Mouse (Mus musculus) midbrain, embryonic 14.5 days (tissue): ENCODE results near the gene Gm4869. TPM values are rescaled to one million over a fixed set of nuclear protein-coding genes. Genes with fewer than 3 reads are reported as not detected.

Source experiments
- ATAC-seq: fragments of 200-750 bp; cut with Nextera tagmentation; 2 replicates; pipeline ENCODE4 v1.8.0; 2017; ENCODE audit warnings: moderate number of reproducible peaks, moderate library complexity; ENCODE audit not compliant: low FRiP score, low TSS enrichment
- DNase-seq: peaks from one replicate; pipeline ENCODE4 v3.0.0-alpha.2; 2015
- H3K27ac ChIP-seq: fragments of 300-500 bp; sonication (generic); replicated peaks from 2 replicates; pipeline ENCODE4 v1.5.1; 2014; ENCODE audit warnings: mild to moderate bottlenecking, low read depth, low read length, moderate library complexity
- H3K27me3 ChIP-seq: fragments of 300-500 bp; sonication (generic); 2 replicates; pipeline ENCODE4 v1.6.1; 2014; ENCODE audit warnings: low read length, control low read depth, mixed read lengths; ENCODE audit not compliant: control insufficient read depth, insufficient read depth
- H3K36me3 ChIP-seq: fragments of 300-500 bp; sonication (generic); 2 replicates; pipeline ENCODE4 v1.6.1; 2014; ENCODE audit warnings: low read length, control low read depth; ENCODE audit not compliant: control insufficient read depth, insufficient read depth
- H3K4me1 ChIP-seq: fragments of 300-500 bp; sonication (generic); 2 replicates; pipeline ENCODE4 v1.6.1; 2014; ENCODE audit warnings: mild to moderate bottlenecking, antibody characterized with exemption, low read length, control low read depth; ENCODE audit not compliant: control insufficient read depth, insufficient read depth
- H3K4me2 ChIP-seq: fragments of 300-500 bp; sonication (generic); 2 replicates; pipeline ENCODE4 v1.6.1; 2014; ENCODE audit warnings: mild to moderate bottlenecking, low read length, moderate library complexity
- H3K4me3 ChIP-seq: fragments of 300-500 bp; sonication (generic); replicated peaks from 2 replicates; pipeline ENCODE4 v1.5.1; 2014; ENCODE audit warnings: low read depth, low read length
- H3K9ac ChIP-seq: fragments of 300-500 bp; sonication (generic); replicated peaks from 2 replicates; pipeline ENCODE4 v1.6.1; 2014; ENCODE audit warnings: mild to moderate bottlenecking, low read length, moderate library complexity
- H3K9me3 ChIP-seq: fragments of 300-500 bp; sonication (generic); 2 replicates; pipeline ENCODE4 v1.6.1; 2016; ENCODE audit warnings: low read length, control low read depth, mixed read lengths; ENCODE audit not compliant: control insufficient read depth
- WGBS: fragments of 180-500 bp; shearing (Covaris S2); extraction: QIAGEN DNeasy Blood & Tissue Kit; methylation state at CpG from one replicate; pipeline ENCODE4 v1.1.7; 2014; 5-methylcytosine and 5-hydroxymethylcytosine counted together
- polyA plus RNA-seq: library from polyadenylated mRNA; unstranded; fragments of >200 nt; fragmentation: Nextera tagmentation; extraction: Ambion mirVana; gene quantifications from 2 replicates; pipeline ENCODE4 v1.2.1, GENCODE M21; 2014

Gm4869 gene
- polyA plus RNA-seq = not detected in 2 replicates

GRCm38 (mm10) chr5:140445345-140445744 is at the start of gene Gm4869:
TSS of gene Gm4869 (plus strand) at chr5:140445645.
- no peak within 1 kb of the TSS for H3K4me3 ChIP-seq
- no peak within 1 kb of the TSS for H3K9ac ChIP-seq
- WGBS = 90% methylated on average over 5 of the region's 5 CpGs
- no peak for ATAC-seq
- no peak within 1 kb of the TSS for H3K27ac ChIP-seq
- DNase-seq = no peak
- peaks cover 51% of the 10 kb centered on the region for H3K36me3 ChIP-seq
- H3K4me2 ChIP-seq = no peak within 1 kb of the TSS
- no peaks in the 10 kb centered on the region for H3K4me1 ChIP-seq
- no peaks in the 10 kb centered on the region for H3K9me3 ChIP-seq
- H3K27me3 ChIP-seq = no peaks in the 10 kb centered on the region

GRCm38 (mm10) chr5:140396166-140396940 is 49.1 kb upstream of the Gm4869 start:
- Histone ChIP-seq H3K36me3 (no peaks in the 10 kb centered on the region), H3K4me1 (no peaks in the 10 kb centered on the region), H3K9me3 (no peaks in the 10 kb centered on the region), H3K27me3 (no peaks in the 10 kb centered on the region), H3K27ac (no peak overlapping the region), H3K4me3 (no peak overlapping the region), H3K9ac (no peak overlapping the region), H3K4me2 (no peak overlapping the region)
- peak; percentile 17 for DNase-seq
- no peak for ATAC-seq
- WGBS = 71% methylated on average over 8 of the region's 8 CpGs

- H3K27me3 ChIP-seq = no peaks in the 10 kb centered on the region
- DNase-seq = no peak
- no peaks in the 10 kb centered on the region for H3K36me3 ChIP-seq
- no peak for ATAC-seq
- 87% methylated on average over 4 of the region's 4 CpGs for WGBS
- H3K4me1 ChIP-seq = no peaks in the 10 kb centered on the region
- H3K27ac ChIP-seq = no peak overlapping the region
- no peaks in the 10 kb centered on the region for H3K9me3 ChIP-seq
- H3K4me3 ChIP-seq = no peak overlapping the region
- no peak overlapping the region for H3K9ac ChIP-seq
- H3K4me2 ChIP-seq = no peak overlapping the region
These were observed 42.7 kb upstream of the Gm4869 start for GRCm38 (mm10) chr5:140402640-140403270.

GRCm38 (mm10) chr5:140405126-140405525 is 40.3 kb upstream of the Gm4869 start:
- Histone ChIP-seq H3K9me3 (no peaks in the 10 kb centered on the region), H3K9ac (no peak overlapping the region), H3K4me3 (no peak overlapping the region), H3K4me2 (no peak overlapping the region), H3K27ac (no peak overlapping the region), H3K36me3 (no peaks in the 10 kb centered on the region), H3K27me3 (no peaks in the 10 kb centered on the region), H3K4me1 (no peaks in the 10 kb centered on the region)
- DNase-seq = no peak
- 88% methylated on average over 6 of the region's 6 CpGs for WGBS
- ATAC-seq = no peak

GRCm38 (mm10) chr5:140406666-140407065 is 38.8 kb upstream of the Gm4869 start:
- DNase-seq (no peak), ATAC-seq (no peak)
- H3K4me2 ChIP-seq = no peak overlapping the region
- H3K4me3 ChIP-seq = no peak overlapping the region
- no peak overlapping the region for H3K9ac ChIP-seq
- H3K4me1 ChIP-seq = no peaks in the 10 kb centered on the region
- H3K27ac ChIP-seq = no peak overlapping the region
- H3K27me3 ChIP-seq = no peaks in the 10 kb centered on the region
- H3K36me3 ChIP-seq = no peaks in the 10 kb centered on the region
- H3K9me3 ChIP-seq = no peaks in the 10 kb centered on the region
- 76% methylated on average over 6 of the region's 6 CpGs for WGBS

GRCm38 (mm10) chr5:140408801-140409200 is 36.6 kb upstream of the Gm4869 start:
- Histone ChIP-seq H3K27ac (no peak overlapping the region), H3K27me3 (no peaks in the 10 kb centered on the region), H3K9ac (no peak overlapping the region), H3K9me3 (no peaks in the 10 kb centered on the region), H3K4me3 (no peak overlapping the region), H3K4me2 (no peak overlapping the region), H3K36me3 (no peaks in the 10 kb centered on the region), H3K4me1 (no peaks in the 10 kb centered on the region)
- ATAC-seq (no peak), DNase-seq (no peak)

GRCm38 (mm10) chr5:140411339-140411738 is 34.1 kb upstream of the Gm4869 start:
- ATAC-seq = no peak
- no peak overlapping the region for H3K9ac ChIP-seq
- no peak overlapping the region for H3K4me2 ChIP-seq
- no peaks in the 10 kb centered on the region for H3K4me1 ChIP-seq
- H3K9me3 ChIP-seq = no peaks in the 10 kb centered on the region
- no peak overlapping the region for H3K4me3 ChIP-seq
- no peak overlapping the region for H3K27ac ChIP-seq
- DNase-seq = peak; percentile 31
- no peaks in the 10 kb centered on the region for H3K36me3 ChIP-seq
- WGBS = 36% methylated on average over 8 of the region's 8 CpGs
- H3K27me3 ChIP-seq = no peaks in the 10 kb centered on the region

- ATAC-seq (no peak), DNase-seq (no peak)
- Histone ChIP-seq H3K9ac (no peak overlapping the region), H3K27me3 (no peaks in the 10 kb centered on the region), H3K9me3 (no peaks in the 10 kb centered on the region), H3K4me3 (no peak overlapping the region), H3K4me2 (no peak overlapping the region), H3K27ac (no peak overlapping the region), H3K36me3 (no peaks in the 10 kb centered on the region), H3K4me1 (no peaks in the 10 kb centered on the region)
- 72% methylated on average over 4 of the region's 4 CpGs for WGBS
These were observed 30.8 kb upstream of the Gm4869 start for GRCm38 (mm10) chr5:140414647-140415046.

GRCm38 (mm10) chr5:140418106-140418488 is 27.3 kb upstream of the Gm4869 start:
- peak overlapping the region; percentile 92 for H3K9ac ChIP-seq
- H3K36me3 ChIP-seq = peaks cover 7% of the 10 kb centered on the region
- peaks cover 19% of the 10 kb centered on the region for H3K4me1 ChIP-seq
- no peaks in the 10 kb centered on the region for H3K27me3 ChIP-seq
- H3K27ac ChIP-seq = peak overlapping the region; percentile 88
- under 1% methylated on average over 12 of the region's 12 CpGs for WGBS
- ATAC-seq = no peak
- no peak for DNase-seq
- H3K4me2 ChIP-seq = peak overlapping the region; percentile 91
- H3K9me3 ChIP-seq = no peaks in the 10 kb centered on the region
- peak overlapping the region; percentile 100 for H3K4me3 ChIP-seq
